Mouse (Mus musculus) neural tube, embryonic 14.5 days (tissue): Measurements from ENCODE around the gene Olfr648. TPM values are rescaled to one million over a fixed set of nuclear protein-coding genes. Genes with fewer than 3 reads are reported as not detected.

ENCODE experiments used
- ATAC-seq: fragments of 200-750 bp; cut with Nextera tagmentation; 2 replicates; pipeline ENCODE4 v1.8.0; 2017; ENCODE audit warnings: low read depth, mild to moderate bottlenecking, moderate TSS enrichment, moderate library complexity
- H3K27ac ChIP-seq: fragments of 300-500 bp; sonication (generic); 2 replicates; pipeline ENCODE4 v1.5.1; 2014; ENCODE audit warnings: low read depth, mild to moderate bottlenecking, control low read depth, low read length, moderate library complexity, mixed read lengths
- H3K27me3 ChIP-seq: fragments of 300-500 bp; sonication (generic); 2 replicates; pipeline ENCODE4 v1.6.1; 2014; ENCODE audit warnings: low read length; ENCODE audit not compliant: control insufficient read depth, insufficient read depth
- H3K36me3 ChIP-seq: fragments of 300-500 bp; sonication (generic); 2 replicates; pipeline ENCODE4 v1.6.1; 2014; ENCODE audit warnings: low read length, mixed read lengths; ENCODE audit not compliant: control insufficient read depth, insufficient read depth
- H3K4me1 ChIP-seq: fragments of 300-500 bp; sonication (generic); 2 replicates; pipeline ENCODE4 v1.6.1; 2014; ENCODE audit warnings: low read length; ENCODE audit not compliant: control insufficient read depth, insufficient read depth
- H3K4me2 ChIP-seq: fragments of 300-500 bp; sonication (generic); 2 replicates; pipeline ENCODE4 v1.6.1; 2014; ENCODE audit warnings: mild to moderate bottlenecking, low read depth, low read length, control low read depth
- H3K4me3 ChIP-seq: fragments of 300-500 bp; sonication (generic); 2 replicates; pipeline ENCODE4 v1.5.1; 2014; ENCODE audit warnings: low read depth, low read length, control low read depth, mixed read lengths
- H3K9ac ChIP-seq: fragments of 300-500 bp; sonication (generic); replicated peaks from 2 replicates; pipeline ENCODE4 v1.6.1; 2014; ENCODE audit warnings: low read depth, mild to moderate bottlenecking, control low read depth, low read length, mixed read lengths
- H3K9me3 ChIP-seq: fragments of 300-500 bp; sonication (generic); 2 replicates; pipeline ENCODE4 v1.6.1; 2016; ENCODE audit warnings: low read length; ENCODE audit not compliant: control insufficient read depth
- WGBS: fragments of 180-500 bp; shearing (Covaris S2); extraction: QIAGEN DNeasy Blood & Tissue Kit; methylation state at CpG from one replicate; pipeline ENCODE4 v1.1.7; 2014; 5-methylcytosine and 5-hydroxymethylcytosine counted together
- polyA plus RNA-seq: library from polyadenylated mRNA; unstranded; fragments of >200 nt; fragmentation: Nextera tagmentation; extraction: Ambion mirVana; gene quantifications from 2 replicates; pipeline ENCODE4 v1.2.1, GENCODE M21; 2014

Olfr648 gene
- polyA plus RNA-seq, 1 experiment from 2014 or later: 0.78 TPM

- WGBS: 81% methylated on average over 1 of the region's 1 CpGs
- Histone ChIP-seq H3K4me1 (no peaks in the 10 kb centered on the region), H3K4me3 (no peak overlapping the region), H3K9ac (no peak overlapping the region), H3K36me3 (no peaks in the 10 kb centered on the region), H3K27me3 (no peaks in the 10 kb centered on the region), H3K27ac (no peak overlapping the region), H3K4me2 (no peak overlapping the region), H3K9me3 (no peaks in the 10 kb centered on the region)
- no peak for ATAC-seq
Measured at GRCm38 (mm10) chr7:104179074-104179473, 4.1 kb downstream of the Olfr648 start.

GRCm38 (mm10) chr7:104178422-104179054 is 4.7 kb downstream of the Olfr648 start:
- no peak overlapping the region for H3K27ac ChIP-seq
- H3K4me2 ChIP-seq: no peak overlapping the region
- no peak overlapping the region for H3K4me3 ChIP-seq
- no peaks in the 10 kb centered on the region for H3K36me3 ChIP-seq
- no peaks in the 10 kb centered on the region for H3K9me3 ChIP-seq
- no peak for ATAC-seq
- H3K4me1 ChIP-seq: no peaks in the 10 kb centered on the region
- WGBS: 68% methylated on average over 5 of the region's 5 CpGs
- no peak overlapping the region for H3K9ac ChIP-seq
- no peaks in the 10 kb centered on the region for H3K27me3 ChIP-seq

- Histone ChIP-seq H3K9ac (no peak overlapping the region), H3K36me3 (no peaks in the 10 kb centered on the region), H3K4me3 (no peak overlapping the region), H3K27ac (no peak overlapping the region), H3K9me3 (no peaks in the 10 kb centered on the region), H3K27me3 (no peaks in the 10 kb centered on the region), H3K4me2 (no peak overlapping the region), H3K4me1 (no peaks in the 10 kb centered on the region)
- WGBS: 18% methylated on average over 1 of the region's 1 CpGs
- no peak for ATAC-seq
Measured at GRCm38 (mm10) chr7:104175085-104175484, 8.1 kb downstream of the Olfr648 start.

- Histone ChIP-seq H3K9ac (no peak overlapping the region), H3K27me3 (no peaks in the 10 kb centered on the region), H3K9me3 (no peaks in the 10 kb centered on the region), H3K4me1 (no peaks in the 10 kb centered on the region), H3K27ac (no peak overlapping the region), H3K36me3 (no peaks in the 10 kb centered on the region), H3K4me3 (no peak overlapping the region), H3K4me2 (no peak overlapping the region)
- WGBS: 84% methylated on average over 6 of the region's 6 CpGs
- ATAC-seq: no peak
Measured at GRCm38 (mm10) chr7:104169634-104170204, 13.5 kb downstream of the Olfr648 start.

GRCm38 (mm10) chr7:104167105-104167504 is 16.1 kb downstream of the Olfr648 start:
- H3K4me1 ChIP-seq: no peaks in the 10 kb centered on the region
- ATAC-seq: no peak
- H3K9ac ChIP-seq: no peak overlapping the region
- no peaks in the 10 kb centered on the region for H3K27me3 ChIP-seq
- WGBS: 85% methylated on average over 6 of the region's 6 CpGs
- H3K9me3 ChIP-seq: no peaks in the 10 kb centered on the region
- H3K4me2 ChIP-seq: no peak overlapping the region
- no peak overlapping the region for H3K4me3 ChIP-seq
- H3K36me3 ChIP-seq: no peaks in the 10 kb centered on the region
- H3K27ac ChIP-seq: no peak overlapping the region

- no peaks in the 10 kb centered on the region for H3K4me1 ChIP-seq
- H3K9me3 ChIP-seq: no peaks in the 10 kb centered on the region
- H3K4me3 ChIP-seq: no peak within 1 kb of the TSS
- H3K36me3 ChIP-seq: no peaks in the 10 kb centered on the region
- no peak within 1 kb of the TSS for H3K4me2 ChIP-seq
- H3K27me3 ChIP-seq: no peaks in the 10 kb centered on the region
- no peak within 1 kb of the TSS for H3K9ac ChIP-seq
- no peak within 1 kb of the TSS for H3K27ac ChIP-seq
- WGBS: 79% methylated on average over 2 of the region's 2 CpGs
- no peak for ATAC-seq
Measured at GRCm38 (mm10) chr7:104150456-104150855, 32.7 kb downstream of the Olfr648 start, which contains the start of gene Ubqlnl. Gene Ubqlnl, minus strand, starts transcription at chr7:104150556.

GRCm38 (mm10) chr7:104143179-104143578 is 40.0 kb downstream of the Olfr648 start, which contains the start of gene Ubqln3:
Gene Ubqln3, minus strand, starts transcription at chr7:104143279.
- Histone ChIP-seq H3K36me3 (no peaks in the 10 kb centered on the region), H3K27ac (no peak within 1 kb of the TSS), H3K4me1 (no peaks in the 10 kb centered on the region), H3K4me3 (no peak within 1 kb of the TSS), H3K9me3 (no peaks in the 10 kb centered on the region), H3K9ac (no peak within 1 kb of the TSS), H3K4me2 (no peak within 1 kb of the TSS), H3K27me3 (no peaks in the 10 kb centered on the region)
- WGBS: 84% methylated on average over 3 of the region's 3 CpGs
- no peak for ATAC-seq

GRCm38 (mm10) chr7:104137305-104137704 is 45.9 kb downstream of the Olfr648 start, which contains the start of gene Olfr643:
Gene Olfr643, minus strand, starts transcription at chr7:104137405.
- H3K27ac ChIP-seq: no peak within 1 kb of the TSS
- no peaks in the 10 kb centered on the region for H3K27me3 ChIP-seq
- no peak for ATAC-seq
- H3K4me3 ChIP-seq: no peak within 1 kb of the TSS
- H3K4me2 ChIP-seq: no peak within 1 kb of the TSS
- H3K9me3 ChIP-seq: no peaks in the 10 kb centered on the region
- WGBS: 90% methylated on average over 5 of the region's 5 CpGs
- H3K36me3 ChIP-seq: no peaks in the 10 kb centered on the region
- H3K9ac ChIP-seq: no peak within 1 kb of the TSS
- no peaks in the 10 kb centered on the region for H3K4me1 ChIP-seq

GRCm38 (mm10) chr7:104129726-104130125 is 53.5 kb downstream of the Olfr648 start, which contains the start of gene Ubqln5:
Gene Ubqln5, minus strand, starts transcription at chr7:104129826.
- Histone ChIP-seq H3K4me3 (no peak within 1 kb of the TSS), H3K9me3 (no peaks in the 10 kb centered on the region), H3K27me3 (no peaks in the 10 kb centered on the region), H3K9ac (no peak within 1 kb of the TSS), H3K36me3 (no peaks in the 10 kb centered on the region), H3K27ac (no peak within 1 kb of the TSS), H3K4me2 (no peak within 1 kb of the TSS), H3K4me1 (no peaks in the 10 kb centered on the region)
- WGBS: 97% methylated on average over 5 of the region's 5 CpGs
- ATAC-seq: no peak
